8 mouse cellular contexts compared by ENCODE assay signal in genomic region chr11:82764438-82764924, GRCm38 (mm10). TPM values are rescaled to one million over a fixed set of nuclear protein-coding genes. Genes with fewer than 3 reads are reported as not detected.
A peak's percentile ranks its signal among the peaks of the same experiment; 100 is the strongest.
DNase-seq lines count a peak whose midpoint lies in the region; ATAC-seq and TF ChIP-seq lines count a peak whose summit lies in the region.

No protein-coding gene starts in this region.

- H3K36me3 ChIP-seq in embryonic facial prominence, embryonic 14.5 days (ENCODE audit: control insufficient read depth, insufficient read depth, low read length): peaks cover 13% of the 10 kb centered on the region
- H3K36me3 ChIP-seq in limb, embryonic 12.5 days: peaks cover 11% of the 10 kb centered on the region; the same call in 1 of the 2 replicates
- H3K36me3 ChIP-seq in neural tube, embryonic 14.5 days (ENCODE audit: control insufficient read depth, insufficient read depth, low read length): no peaks in the 10 kb centered on the region

- peaks cover 17% of the 10 kb centered on the region for H3K4me1 ChIP-seq in embryonic facial prominence, embryonic 14.5 days (ENCODE audit: control insufficient read depth, insufficient read depth, low read length)
- H3K4me1 ChIP-seq in limb, embryonic 12.5 days (replicated peaks): peaks cover 21% of the 10 kb centered on the region
- H3K4me1 ChIP-seq in neural tube, embryonic 14.5 days (ENCODE audit: control insufficient read depth, insufficient read depth, low read length): peaks cover 11% of the 10 kb centered on the region

- peak; percentile 56 for ATAC-seq in embryonic facial prominence, embryonic 14.5 days (ENCODE audit: low read depth)
- peak; percentile 84 for ATAC-seq in limb, embryonic 12.5 days (ENCODE audit: insufficient number of reproducible peaks, insufficient read depth, low FRiP score, low TSS enrichment, low read depth)
- peak; percentile 78 for ATAC-seq in neural tube, embryonic 14.5 days (ENCODE audit: low read depth)

- under 1% methylated on average over 28 of the region's 28 CpGs for WGBS in embryonic facial prominence, embryonic 14.5 days
- WGBS in limb, embryonic 12.5 days: 1% methylated on average over 28 of the region's 28 CpGs
- WGBS in neural tube, embryonic 14.5 days: under 1% methylated on average over 28 of the region's 28 CpGs

- no peak for TF ChIP-seq CTCF in left cerebral cortex, adult 2 months (IDR thresholded peaks at IDR 0.05)

- DNase-seq in left cerebral cortex, adult 2 months (ENCODE audit: extremely low spot score in 1 of 2, low spot score in 2 of 2): no peak
- no peak for DNase-seq in left cerebral cortex, postnatal 10 days (ENCODE audit: extremely low spot score in 1 of 2, low spot score in 2 of 2)
- DNase-seq in embryonic facial prominence, embryonic 14.5 days (ENCODE audit: low spot score): no peak
- no peak for DNase-seq in layer of hippocampus, adult 11-12 months (ENCODE audit: low spot score)
- DNase-seq in adrenal gland, adult 2 months: no peak
- DNase-seq in right cerebral cortex, postnatal 25 days: no peak

- H3K4me2 ChIP-seq in embryonic facial prominence, embryonic 14.5 days (ENCODE audit: low read depth, low read length): peak overlapping the region; percentile 90
- H3K4me2 ChIP-seq in limb, embryonic 12.5 days: peak overlapping the region; percentile 90
- H3K4me2 ChIP-seq in neural tube, embryonic 14.5 days (ENCODE audit: low read depth, low read length): peak overlapping the region; percentile 99

- intact Hi-C loops in left cerebral cortex, adult 2 months (cut with DNase I): loop anchor here (1.0 to 10.0 kb wide), 5 partner anchors 17 to 527 kb away; partner anchors contain the start of genes Fndc8, Lig3 and Rad51d
- intact Hi-C loops in left cerebral cortex, postnatal 10 days (cut with DNase I): loop anchor here (5.0 to 10.0 kb wide), 3 partner anchors 150 to 530 kb away; partner anchors contain the start of gene Tmem132e

- peak overlapping the region; percentile 74 for H3K4me3 ChIP-seq in left cerebral cortex, adult 2 months
- peak overlapping the region; percentile 66 for H3K4me3 ChIP-seq in embryonic facial prominence, embryonic 14.5 days (ENCODE audit: low read depth, low read length)
- peak overlapping the region; percentile 94 for H3K4me3 ChIP-seq in limb, embryonic 12.5 days (replicated peaks)
- H3K4me3 ChIP-seq in neural tube, embryonic 14.5 days (ENCODE audit: low read depth, low read length): peak overlapping the region; percentile 86

- H3K27me3 ChIP-seq in embryonic facial prominence, embryonic 14.5 days (replicated peaks; ENCODE audit: control insufficient read depth, insufficient read depth, low read length): no peaks in the 10 kb centered on the region; the same call in 1 of the 2 replicates
- no peaks in the 10 kb centered on the region for H3K27me3 ChIP-seq in limb, embryonic 12.5 days
- no peaks in the 10 kb centered on the region for H3K27me3 ChIP-seq in neural tube, embryonic 14.5 days (ENCODE audit: control insufficient read depth, insufficient read depth, low read length)

- peak overlapping the region; percentile 90 for H3K9ac ChIP-seq in embryonic facial prominence, embryonic 14.5 days (ENCODE audit: low read depth, low read length)
- H3K9ac ChIP-seq in limb, embryonic 12.5 days (replicated peaks): peak overlapping the region; percentile 92
- peak overlapping the region; percentile 79 for H3K9ac ChIP-seq in neural tube, embryonic 14.5 days (replicated peaks; ENCODE audit: low read depth, low read length)

- H3K9me3 ChIP-seq in embryonic facial prominence, embryonic 14.5 days (ENCODE audit: control insufficient read depth, low read length): no peaks in the 10 kb centered on the region
- peaks cover 4% of the 10 kb centered on the region; the same call in 1 of the 2 replicates for H3K9me3 ChIP-seq in limb, embryonic 12.5 days
- H3K9me3 ChIP-seq in neural tube, embryonic 14.5 days (ENCODE audit: control insufficient read depth, low read length): no peaks in the 10 kb centered on the region

- peak overlapping the region; percentile 83 for H3K27ac ChIP-seq in left cerebral cortex, adult 2 months
- H3K27ac ChIP-seq in embryonic facial prominence, embryonic 14.5 days (replicated peaks; ENCODE audit: low read depth, low read length): peak overlapping the region; percentile 85
- H3K27ac ChIP-seq in limb, embryonic 12.5 days: peak overlapping the region; percentile 95
- peak overlapping the region; percentile 87 for H3K27ac ChIP-seq in neural tube, embryonic 14.5 days (ENCODE audit: low read depth, low read length)

RNA-seq across cellular contexts. Expression of gene Zfp830, which starts 0.3 kb away (rescaled TPM):
- 10 to 100 TPM; 14.8 to 15.2 TPM for total RNA-seq in left cerebral cortex, adult 2 months (2021)
- 10 to 100 TPM; 14.3 to 15.4 TPM for total RNA-seq in left cerebral cortex, postnatal 10 days (2021)
- 29.7 and 31.6 TPM in 2 replicates for polyA plus RNA-seq in embryonic facial prominence, embryonic 14.5 days (2014; fragmentation: Nextera tagmentation; extraction: Ambion mirVana)
- 42.5 and 42.9 TPM in 2 replicates for polyA plus RNA-seq in limb, embryonic 12.5 days (2016; fragmentation: Nextera tagmentation; extraction: Ambion mirVana)
- polyA plus RNA-seq in neural tube, embryonic 14.5 days (2014; fragmentation: Nextera tagmentation; extraction: Ambion mirVana): 29.0 and 31.3 TPM in 2 replicates
- total RNA-seq in adrenal gland, adult 2 months (2021): 10 to 100 TPM; 18.0 to 21.9 TPM
- polyA plus RNA-seq in adrenal gland, adult 2 months (2012; rRNA removed): 1.7 and 3.6 TPM in 2 replicates

RNA-seq across cellular contexts. Expression of gene Cct6b, which starts 0.4 kb away (rescaled TPM):
- total RNA-seq in left cerebral cortex, adult 2 months (2021): not detected
- total RNA-seq in left cerebral cortex, postnatal 10 days (2021): not detected
- 0.33 and 0.43 TPM in 2 replicates for polyA plus RNA-seq in embryonic facial prominence, embryonic 14.5 days (2014; fragmentation: Nextera tagmentation; extraction: Ambion mirVana)
- 0.35 and 0.53 TPM in 2 replicates for polyA plus RNA-seq in limb, embryonic 12.5 days (2016; fragmentation: Nextera tagmentation; extraction: Ambion mirVana)
- polyA plus RNA-seq in neural tube, embryonic 14.5 days (2014; fragmentation: Nextera tagmentation; extraction: Ambion mirVana): 0.33 and 0.44 TPM in 2 replicates
- total RNA-seq in adrenal gland, adult 2 months (2021): under 1 TPM; 0.46 to 0.83 TPM
- 0.08 TPM in 1 of 2 replicates, not detected in the other for polyA plus RNA-seq in adrenal gland, adult 2 months (2012; rRNA removed)

RNA-seq across cellular contexts. Expression of gene Lig3, which starts 16.4 kb away (rescaled TPM):
- total RNA-seq in left cerebral cortex, adult 2 months (2021): 10 to 100 TPM; 21.1 to 21.9 TPM
- 10 to 100 TPM; 31.9 to 34.5 TPM for total RNA-seq in left cerebral cortex, postnatal 10 days (2021)
- polyA plus RNA-seq in embryonic facial prominence, embryonic 14.5 days (2014; fragmentation: Nextera tagmentation; extraction: Ambion mirVana): 32.9 and 34.2 TPM in 2 replicates
- 48.3 and 48.6 TPM in 2 replicates for polyA plus RNA-seq in limb, embryonic 12.5 days (2016; fragmentation: Nextera tagmentation; extraction: Ambion mirVana)
- polyA plus RNA-seq in neural tube, embryonic 14.5 days (2014; fragmentation: Nextera tagmentation; extraction: Ambion mirVana): 25.4 and 33.8 TPM in 2 replicates
- 10 to 100 TPM; 19.2 to 27.5 TPM for total RNA-seq in adrenal gland, adult 2 months (2021)
- polyA plus RNA-seq in adrenal gland, adult 2 months (2012; rRNA removed): 8.1 and 10.7 TPM in 2 replicates
